Comparison of ENCODE assay signal across 17 mouse cellular contexts in the genomic region with DNA sequence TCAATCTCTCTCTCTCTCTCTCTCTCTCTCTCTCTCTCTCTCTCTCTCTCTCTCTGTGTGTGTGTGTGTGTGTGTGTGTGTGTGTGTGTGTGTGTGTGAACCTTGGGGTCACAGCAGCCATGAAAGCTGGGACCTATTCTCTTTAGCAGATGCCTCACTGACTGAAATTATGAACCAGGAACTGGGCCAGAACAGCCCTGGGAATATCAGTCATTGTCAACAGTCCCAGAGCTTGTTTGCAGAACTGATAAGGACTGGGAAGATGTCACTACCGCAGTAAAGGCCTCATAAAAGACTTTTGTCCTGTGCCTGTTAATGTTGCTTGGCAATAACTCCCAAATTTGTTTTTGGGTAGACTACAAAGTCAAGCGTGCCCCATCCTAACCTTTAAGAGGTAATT. TPM values are rescaled to one million over a fixed set of nuclear protein-coding genes. Genes with fewer than 3 reads are reported as not detected.
"Had no signal": no experiment of that assay in that cellular context is flagged by ENCODE, and none has a peak within 500 bp of the region (broad histone marks: within the 10 kb centered on the region; RNA-seq: fewer than 3 reads in every experiment).

No protein-coding gene starts in this region.

- H3K9ac ChIP-seq: limb, embryonic 15.5 days; liver, embryonic 14.5 days; neural tube, embryonic 15.5 days had no signal

- H3K4me3 ChIP-seq: limb, embryonic 15.5 days; midbrain, embryonic 10.5 days; myocyte; neural tube, embryonic 15.5 days had no signal

- ATAC-seq: inflammation-experienced regulatory T-cells, adult 6 months; intestine, postnatal 0 days had no signal

- H3K9me3 ChIP-seq: limb, embryonic 15.5 days; midbrain, embryonic 10.5 days; neural tube, embryonic 15.5 days had no signal

- H3K4me2 ChIP-seq: limb, embryonic 15.5 days; neural tube, embryonic 15.5 days had no signal

- H3K27me3 ChIP-seq: limb, embryonic 15.5 days; neural tube, embryonic 15.5 days had no signal

- DNase-seq: layer of hippocampus, adult 9-11 months; layer of hippocampus, postnatal 36 days; lung, adult 18-20 months; lung, postnatal 10 days; lung, postnatal 4 days; midbrain, embryonic 14.5 days; right cerebral cortex, adult 18-20 months; right cerebral cortex, postnatal 25 days; thymus, postnatal 4 days had no signal

- H3K27ac ChIP-seq: limb, embryonic 15.5 days; liver, embryonic 14.5 days; midbrain, embryonic 10.5 days; neural tube, embryonic 15.5 days; stomach, postnatal 0 days had no signal

- H3K36me3 ChIP-seq: limb, embryonic 15.5 days; midbrain, embryonic 10.5 days; neural tube, embryonic 15.5 days had no signal

RNA-seq across cellular contexts. Expression of gene Cyp1b1, which starts 53.2 kb away (rescaled TPM):
- polyA plus RNA-seq: inflammation-experienced regulatory T-cells, adult 6 months had no signal
